Mouse (Mus musculus) hindbrain, embryonic 13.5 days (tissue): ENCODE results near the gene Pkmyt1. TPM values are rescaled to one million over a fixed set of nuclear protein-coding genes. Genes with fewer than 3 reads are reported as not detected.
A peak's percentile ranks its signal among the peaks of the same experiment; 100 is the strongest.

Experiments used
- ATAC-seq: fragments of 200-750 bp; cut with Nextera tagmentation; 2 replicates; pipeline ENCODE4 v1.8.0; 2017; ENCODE audit warnings: moderate TSS enrichment; ENCODE audit not compliant: low FRiP score
- H3K27ac ChIP-seq: fragments of 300-500 bp; sonication (generic); 2 replicates; pipeline ENCODE4 v1.5.1; 2015; ENCODE audit warnings: inconsistent platforms, mild to moderate bottlenecking, moderate library complexity
- H3K27me3 ChIP-seq: fragments of 300-500 bp; sonication (generic); 2 replicates; pipeline ENCODE4 v1.6.1; 2015; ENCODE audit warnings: mild to moderate bottlenecking, inconsistent platforms
- H3K36me3 ChIP-seq: fragments of 300-500 bp; sonication (generic); 2 replicates; pipeline ENCODE4 v1.6.1; 2015; ENCODE audit warnings: mild to moderate bottlenecking, inconsistent platforms
- H3K4me1 ChIP-seq: fragments of 300-500 bp; sonication (generic); replicated peaks from 2 replicates; pipeline ENCODE4 v1.6.1; 2015; ENCODE audit warnings: inconsistent platforms
- H3K4me2 ChIP-seq: fragments of 300-500 bp; sonication (generic); 2 replicates; pipeline ENCODE4 v1.6.1; 2015; ENCODE audit warnings: inconsistent platforms, mild to moderate bottlenecking, moderate library complexity
- H3K4me3 ChIP-seq: fragments of 300-500 bp; sonication (generic); 2 replicates; pipeline ENCODE4 v1.5.1; 2015; ENCODE audit warnings: mild to moderate bottlenecking, inconsistent platforms
- H3K9ac ChIP-seq: fragments of 300-500 bp; sonication (generic); 2 replicates; pipeline ENCODE4 v1.6.1; 2015; ENCODE audit warnings: mild to moderate bottlenecking, inconsistent platforms
- H3K9me3 ChIP-seq: fragments of 300-500 bp; sonication (generic); 2 replicates; pipeline ENCODE4 v1.6.1; 2016; ENCODE audit warnings: inconsistent platforms
- WGBS: fragments of 180-500 bp; shearing (Covaris S2); methylation state at CpG from one replicate; pipeline ENCODE4 v1.1.7; 2015; 5-methylcytosine and 5-hydroxymethylcytosine counted together
- polyA plus RNA-seq: library from polyadenylated mRNA; unstranded; fragments of >200 nt; fragmentation: Nextera tagmentation; extraction: Ambion mirVana; gene quantifications from 2 replicates; pipeline ENCODE4 v1.2.1, GENCODE M21; 2015

The Pkmyt1 gene
- polyA plus RNA-seq, 1 experiment from 2014 or later, result 18.0 TPM

DNA sequence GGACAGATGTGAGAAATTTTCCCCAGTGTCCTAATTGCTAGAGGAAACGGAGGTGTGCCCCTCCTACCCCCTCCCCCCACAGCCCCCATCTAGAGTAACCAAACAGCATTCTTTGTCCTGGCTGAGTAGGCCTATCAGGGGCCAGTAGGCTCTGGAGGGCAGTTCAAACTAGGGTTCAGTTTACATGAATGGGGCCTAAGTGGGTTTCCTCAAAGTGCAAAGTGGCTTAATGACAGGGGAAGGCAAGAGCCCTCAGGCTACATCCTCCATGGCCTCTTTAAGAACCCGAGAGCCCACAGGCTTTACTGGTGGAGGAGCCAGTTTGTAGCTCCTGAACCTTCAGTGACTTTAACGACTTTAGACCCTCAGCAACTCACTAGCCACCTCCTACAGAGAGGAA lies 30.3 kb upstream of the Pkmyt1 start:
- Histone ChIP-seq H3K36me3 (no peaks in the 10 kb centered on the region), H3K27ac (no peak overlapping the region), H3K27me3 (peaks cover 45% of the 10 kb centered on the region), H3K4me2 (no peak overlapping the region), H3K4me1 (peaks cover 11% of the 10 kb centered on the region), H3K9ac (no peak overlapping the region), H3K4me3 (no peak overlapping the region), H3K9me3 (no peaks in the 10 kb centered on the region)
- 19% methylated on average over 3 of the region's 3 CpGs for WGBS
- ATAC-seq, result no peak

- Histone ChIP-seq H3K27ac (peak overlapping the region; percentile 58; the same call in 1 of the 2 replicates), H3K9me3 (no peaks in the 10 kb centered on the region), H3K4me2 (peak overlapping the region; percentile 98), H3K27me3 (peaks cover 61% of the 10 kb centered on the region), H3K4me3 (peak overlapping the region; percentile 83), H3K9ac (peak overlapping the region; percentile 82), H3K4me1 (peaks cover 11% of the 10 kb centered on the region), H3K36me3 (no peaks in the 10 kb centered on the region)
- under 1% methylated on average over 89 of the region's 101 CpGs for WGBS
- peak; percentile 70 for ATAC-seq
Measured at GRCm38 (mm10) chr17:23699131-23700077, 26.7 kb upstream of the Pkmyt1 start.

DNA sequence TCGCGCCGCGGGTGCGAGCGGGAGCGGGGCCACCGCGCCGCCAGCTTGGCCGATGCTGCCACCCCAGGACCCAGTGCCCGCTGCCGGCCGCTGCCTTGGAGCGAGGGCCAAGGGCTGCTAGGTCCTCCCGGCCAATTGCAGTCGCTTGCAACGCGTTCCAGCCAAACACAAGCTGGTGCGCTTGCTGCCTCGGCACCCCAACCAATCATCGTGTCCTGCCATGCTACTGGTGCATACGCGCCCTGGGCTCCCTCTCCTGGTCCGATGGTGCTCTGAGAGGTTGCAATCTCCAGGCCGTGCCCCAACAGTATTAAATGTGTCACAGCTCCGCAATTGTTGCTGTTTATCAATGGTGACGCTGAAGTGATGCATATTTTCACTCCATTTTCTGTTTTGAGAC lies 26.1 kb upstream of the Pkmyt1 start:
- no peaks in the 10 kb centered on the region for H3K36me3 ChIP-seq
- peaks cover 17% of the 10 kb centered on the region for H3K4me1 ChIP-seq
- ATAC-seq, result peak; percentile 95
- under 1% methylated on average over 28 of the region's 28 CpGs for WGBS
- peaks cover 59% of the 10 kb centered on the region for H3K27me3 ChIP-seq
- H3K9me3 ChIP-seq, result no peaks in the 10 kb centered on the region
- 0 out of 2 replicates have a peak overlapping the region, but pooled peaks have one; percentile 58 for H3K27ac ChIP-seq
- H3K4me2 ChIP-seq, result peak overlapping the region; percentile 98
- peak overlapping the region; percentile 83 for H3K4me3 ChIP-seq
- H3K9ac ChIP-seq, result peak overlapping the region; percentile 82

GRCm38 (mm10) chr17:23703301-23703700 lies 22.8 kb upstream of the Pkmyt1 start:
- H3K36me3 ChIP-seq, result no peaks in the 10 kb centered on the region
- H3K4me2 ChIP-seq, result no peak overlapping the region
- H3K27ac ChIP-seq, result no peak overlapping the region
- H3K4me3 ChIP-seq, result no peak overlapping the region
- no peaks in the 10 kb centered on the region for H3K9me3 ChIP-seq
- H3K27me3 ChIP-seq, result peaks cover 51% of the 10 kb centered on the region
- peaks cover 20% of the 10 kb centered on the region for H3K4me1 ChIP-seq
- 82% methylated on average over 9 of the region's 9 CpGs for WGBS
- ATAC-seq, result no peak
- H3K9ac ChIP-seq, result no peak overlapping the region

GRCm38 (mm10) chr17:23704741-23705140 lies 21.4 kb upstream of the Pkmyt1 start:
- Histone ChIP-seq H3K27me3 (peaks cover 41% of the 10 kb centered on the region), H3K27ac (no peak overlapping the region), H3K36me3 (no peaks in the 10 kb centered on the region), H3K9me3 (no peaks in the 10 kb centered on the region), H3K9ac (no peak overlapping the region), H3K4me1 (peaks cover 11% of the 10 kb centered on the region), H3K4me3 (no peak overlapping the region), H3K4me2 (0 out of 2 replicates have a peak overlapping the region, but pooled peaks have one; percentile 4)
- 50% methylated on average over 7 of the region's 7 CpGs for WGBS
- no peak for ATAC-seq

DNA sequence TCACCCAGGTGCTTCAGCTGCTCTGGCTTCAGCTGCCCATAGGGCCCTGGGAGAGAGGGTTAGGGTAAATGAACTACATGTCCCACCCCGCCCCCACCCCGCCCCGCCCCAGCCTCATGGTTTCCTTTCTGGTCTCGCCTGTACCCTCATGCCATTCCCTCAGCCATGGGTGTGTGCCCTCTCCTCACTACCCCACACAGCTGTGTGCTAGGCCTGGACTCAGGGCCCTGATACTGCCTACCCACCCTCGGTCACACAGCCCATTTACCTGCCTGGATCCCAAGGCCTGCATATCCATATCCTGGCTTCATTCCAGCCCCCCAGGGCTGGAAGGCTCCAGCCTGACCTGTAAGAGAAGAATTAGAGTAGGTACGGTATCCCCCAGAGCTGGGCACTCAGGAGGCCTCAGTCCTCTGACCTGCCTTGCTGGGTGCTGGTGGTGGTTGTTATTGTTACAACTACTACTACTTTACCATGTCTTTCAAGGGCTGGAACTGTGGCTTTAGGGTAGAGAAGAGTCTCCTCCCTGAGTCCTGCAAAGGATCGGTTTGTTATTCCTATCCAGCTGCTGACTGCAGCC lies 20.5 kb upstream of the Pkmyt1 start:
- peaks cover 8% of the 10 kb centered on the region for H3K4me1 ChIP-seq
- no peak overlapping the region for H3K9ac ChIP-seq
- H3K27ac ChIP-seq, result no peak overlapping the region
- no peak overlapping the region for H3K4me2 ChIP-seq
- H3K9me3 ChIP-seq, result no peaks in the 10 kb centered on the region
- WGBS, result 85% methylated on average over 7 of the region's 7 CpGs
- no peaks in the 10 kb centered on the region for H3K36me3 ChIP-seq
- no peak; the same call in 1 of the 2 replicates for ATAC-seq
- no peak overlapping the region for H3K4me3 ChIP-seq
- H3K27me3 ChIP-seq, result peaks cover 48% of the 10 kb centered on the region

DNA sequence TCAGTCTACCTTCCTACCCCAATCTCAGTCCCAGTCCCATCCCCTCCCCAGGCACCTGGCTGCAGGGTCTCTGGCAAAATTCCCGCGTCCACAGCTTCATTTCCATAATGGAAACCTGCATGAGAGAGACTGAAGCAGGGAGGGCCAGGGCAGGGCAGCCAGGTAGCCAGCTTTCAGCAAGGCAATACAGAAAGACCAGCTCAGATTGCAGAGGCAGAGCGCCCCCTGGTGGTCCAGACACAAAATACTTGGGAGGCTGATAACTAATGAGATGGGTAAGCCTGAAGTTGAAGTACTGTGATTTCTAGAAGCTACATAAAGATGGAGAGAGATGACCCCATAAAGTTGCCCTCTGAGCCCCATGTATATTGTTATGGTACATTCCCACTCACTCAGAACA lies 19.9 kb upstream of the Pkmyt1 start:
- Histone ChIP-seq H3K36me3 (no peaks in the 10 kb centered on the region), H3K4me1 (peaks cover 8% of the 10 kb centered on the region), H3K9ac (no peak overlapping the region), H3K27me3 (peaks cover 43% of the 10 kb centered on the region), H3K4me2 (no peak overlapping the region), H3K4me3 (no peak overlapping the region), H3K27ac (no peak overlapping the region), H3K9me3 (no peaks in the 10 kb centered on the region)
- 0% methylated on average over 3 of the region's 3 CpGs for WGBS
- peak; percentile 60; the same call in 1 of the 2 replicates for ATAC-seq

DNA sequence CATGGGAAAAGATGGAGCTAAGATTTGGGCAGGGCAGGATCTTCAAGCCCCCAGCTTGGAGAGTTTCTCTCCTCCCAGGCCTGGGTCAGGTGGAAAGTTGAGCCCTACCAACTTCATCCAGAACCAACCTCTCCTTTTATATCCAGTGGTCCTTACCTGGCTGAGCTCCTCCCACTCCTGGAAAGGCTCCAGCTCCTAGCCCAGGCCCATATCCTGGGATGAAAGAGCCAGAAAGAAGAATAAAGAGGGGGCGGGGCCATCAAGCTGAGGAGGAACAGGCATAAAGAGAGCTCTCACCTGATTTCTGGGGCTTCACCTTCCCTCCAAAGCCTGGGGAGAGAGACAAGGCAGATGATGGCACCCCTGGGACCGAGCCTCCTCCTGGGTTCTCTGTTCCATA lies 9.1 kb upstream of the Pkmyt1 start:
- 43% methylated on average over 2 of the region's 2 CpGs for WGBS
- no peak for ATAC-seq
- H3K27ac ChIP-seq, result no peak overlapping the region
- 0 out of 2 replicates have a peak, but pooled peaks cover 5% of the 10 kb centered on the region for H3K27me3 ChIP-seq
- H3K9ac ChIP-seq, result no peak overlapping the region
- H3K36me3 ChIP-seq, result no peaks in the 10 kb centered on the region
- no peaks in the 10 kb centered on the region for H3K4me1 ChIP-seq
- H3K4me2 ChIP-seq, result no peak overlapping the region
- no peak overlapping the region for H3K4me3 ChIP-seq
- H3K9me3 ChIP-seq, result no peaks in the 10 kb centered on the region

DNA sequence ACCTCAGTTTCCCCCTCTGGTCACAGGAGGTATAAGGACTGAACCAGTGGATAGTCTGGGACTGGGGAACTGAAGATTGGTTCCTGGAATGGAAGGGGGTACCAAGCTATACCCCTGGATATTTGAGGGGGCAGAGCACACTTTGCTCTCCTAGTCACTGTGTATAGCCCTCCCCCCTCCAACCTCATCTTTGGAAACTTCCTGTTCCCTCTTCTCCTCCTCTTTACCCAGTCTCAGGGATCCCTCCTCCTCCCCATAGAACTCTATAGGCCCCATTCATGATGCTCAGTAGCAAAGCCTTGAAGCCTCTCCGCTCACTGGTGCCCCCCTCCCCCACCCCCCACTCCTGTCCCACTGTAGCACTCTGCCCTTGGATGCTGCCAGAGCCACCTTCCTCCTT lies 6.7 kb upstream of the Pkmyt1 start:
- no peak overlapping the region for H3K4me2 ChIP-seq
- no peak overlapping the region for H3K4me3 ChIP-seq
- no peak overlapping the region for H3K9ac ChIP-seq
- no peak overlapping the region for H3K27ac ChIP-seq
- 25% methylated on average over 1 of the region's 1 CpGs for WGBS
- ATAC-seq, result no peak
- H3K36me3 ChIP-seq, result no peaks in the 10 kb centered on the region
- no peaks in the 10 kb centered on the region for H3K4me1 ChIP-seq
- no peaks in the 10 kb centered on the region for H3K9me3 ChIP-seq
- 0 out of 2 replicates have a peak, but pooled peaks cover 9% of the 10 kb centered on the region for H3K27me3 ChIP-seq

GRCm38 (mm10) chr17:23721886-23722285 lies 4.2 kb upstream of the Pkmyt1 start:
- Histone ChIP-seq H3K27me3 (0 out of 2 replicates have a peak, but pooled peaks cover 9% of the 10 kb centered on the region), H3K4me3 (no peak overlapping the region), H3K9me3 (no peaks in the 10 kb centered on the region), H3K36me3 (no peaks in the 10 kb centered on the region), H3K27ac (no peak overlapping the region), H3K9ac (no peak overlapping the region), H3K4me1 (peaks cover 10% of the 10 kb centered on the region), H3K4me2 (no peak overlapping the region)
- no peak for ATAC-seq
- 73% methylated on average over 2 of the region's 2 CpGs for WGBS

DNA sequence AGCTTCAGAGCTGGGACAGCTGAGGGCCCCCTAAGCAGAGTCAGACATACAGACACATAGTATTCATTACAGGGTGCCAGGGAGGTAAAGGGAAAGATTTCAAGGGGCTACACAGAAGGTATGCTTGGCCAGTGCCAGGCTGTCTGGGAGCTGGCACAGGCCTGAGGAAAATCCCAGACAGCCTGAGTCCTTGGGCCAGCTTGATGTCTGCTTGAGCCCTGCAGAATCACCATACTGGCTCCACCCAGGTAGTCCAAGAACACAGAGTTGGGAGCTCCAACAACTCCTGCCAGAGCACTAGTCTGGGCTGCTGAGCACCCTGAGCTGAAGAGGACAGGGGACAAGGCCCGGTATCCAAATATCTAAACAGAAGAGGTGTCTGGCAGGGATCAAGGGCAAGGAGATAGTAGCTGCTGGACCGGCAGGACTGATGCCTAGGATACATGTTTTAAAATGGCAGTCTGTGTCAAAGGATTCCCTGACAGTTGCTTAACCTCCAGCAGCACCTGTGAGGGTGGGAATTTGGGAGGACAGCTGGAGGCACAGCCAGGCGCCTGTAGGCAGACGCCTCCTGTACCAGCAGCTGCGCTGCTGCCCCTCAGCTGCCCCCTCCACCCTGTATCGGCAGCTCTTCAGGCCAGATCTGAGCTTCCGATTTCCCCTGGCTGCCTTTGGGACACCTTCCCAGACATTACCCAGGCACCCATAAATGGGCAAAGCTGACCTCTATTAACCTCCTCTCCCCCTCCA lies 3.6 kb upstream of the Pkmyt1 start, which contains the start of gene 1520401A03Rik:
Gene 1520401A03Rik (minus strand): TSS at position 408 of the 750 bp plus-strand sequence.
- H3K9me3 ChIP-seq, result no peaks in the 10 kb centered on the region
- no peak within 1 kb of the TSS for H3K27ac ChIP-seq
- ATAC-seq, result no peak
- 68% methylated on average over 7 of the region's 7 CpGs for WGBS
- no peak within 1 kb of the TSS for H3K4me3 ChIP-seq
- H3K27me3 ChIP-seq, result 0 out of 2 replicates have a peak, but pooled peaks cover 7% of the 10 kb centered on the region
- H3K36me3 ChIP-seq, result no peaks in the 10 kb centered on the region
- peak within 1 kb of the TSS; percentile 46; the same call in 1 of the 2 replicates for H3K9ac ChIP-seq
- peaks cover 16% of the 10 kb centered on the region for H3K4me1 ChIP-seq
- no peak within 1 kb of the TSS for H3K4me2 ChIP-seq

DNA sequence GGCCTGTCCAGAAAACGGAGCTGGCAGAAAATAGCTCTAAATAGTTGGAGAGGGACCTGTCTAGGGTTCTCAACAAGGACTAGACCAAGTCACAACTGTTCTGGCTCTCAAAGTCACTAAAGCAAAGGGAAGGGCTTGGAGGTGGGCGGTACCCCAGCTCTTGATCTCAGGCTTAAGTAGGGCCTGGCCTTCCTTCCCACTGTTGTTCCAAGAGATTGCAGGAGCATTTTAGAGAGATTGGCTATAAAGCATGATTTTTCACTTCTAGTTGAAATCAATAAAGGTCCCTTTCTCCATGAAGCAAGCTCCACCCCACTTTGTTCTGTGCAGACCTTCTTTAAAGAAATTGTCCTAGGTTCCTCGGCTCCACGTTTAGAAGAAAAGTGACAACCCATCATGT lies 659 bp upstream of the Pkmyt1 start:
- Histone ChIP-seq H3K27me3 (0 out of 2 replicates have a peak, but pooled peaks cover 5% of the 10 kb centered on the region), H3K4me3 (peak overlapping the region; percentile 78), H3K36me3 (no peaks in the 10 kb centered on the region), H3K9me3 (no peaks in the 10 kb centered on the region), H3K4me1 (peaks cover 16% of the 10 kb centered on the region), H3K9ac (peak overlapping the region; percentile 79), H3K4me2 (peak overlapping the region; percentile 91), H3K27ac (peak overlapping the region; percentile 75)
- 69% methylated on average over 4 of the region's 4 CpGs for WGBS
- ATAC-seq, result no peak
